Mouse (Mus musculus): ENCODE measurements around the gene Eif2b2. TPM values are rescaled to one million over a fixed set of nuclear protein-coding genes. Genes with fewer than 3 reads are reported as not detected.

Eif2b2 gene
- 77.1 and 78.7 TPM in 2 replicates for polyA plus RNA-seq (2014; fragmentation: Nextera tagmentation; extraction: Ambion mirVana)

- under 1% methylated on average over 54 of the region's 54 CpGs for WGBS
- ATAC-seq (ENCODE audit: low FRiP score, low TSS enrichment): peak; percentile 100
Observed at GRCm38 (mm10) chr12:85219236-85219904, at the start of gene Eif2b2. Gene Eif2b2 (plus strand): TSS chr12:85219481.

GRCm38 (mm10) chr12:85169877-85170276 is 49.4 kb upstream of the Eif2b2 start:
- 0 out of 2 replicates have a peak overlapping the region, but pooled peaks have one; percentile 16 for H3K9ac ChIP-seq (replicated peaks; ENCODE audit: low read length)
- H3K4me1 ChIP-seq (ENCODE audit: control insufficient read depth, insufficient read depth, low read length): peaks cover under 1% of the 10 kb centered on the region; the same call in 1 of the 2 replicates
- no peaks in the 10 kb centered on the region for H3K9me3 ChIP-seq (ENCODE audit: control insufficient read depth, low read length)
- H3K4me3 ChIP-seq (replicated peaks; ENCODE audit: low read depth, low read length): no peak overlapping the region
- no peaks in the 10 kb centered on the region for H3K36me3 ChIP-seq (ENCODE audit: control insufficient read depth, insufficient read depth, low read length)
- DNase-seq (no peak), ATAC-seq (ENCODE audit: low FRiP score, low TSS enrichment) (peak; percentile 14; the same call in 1 of the 2 replicates)
- 52% methylated on average over 3 of the region's 3 CpGs for WGBS
- no peaks in the 10 kb centered on the region for H3K27me3 ChIP-seq (ENCODE audit: control insufficient read depth, insufficient read depth, low read length)
- H3K27ac ChIP-seq (replicated peaks; ENCODE audit: low read depth, low read length): no peak overlapping the region
- no peak overlapping the region; the same call in 1 of the 2 replicates for H3K4me2 ChIP-seq (ENCODE audit: low read length)

More at GRCm38 (mm10) chr12:85219236-85219904, at the start of gene Eif2b2:
- Histone ChIP-seq H3K27me3 (ENCODE audit: control insufficient read depth, insufficient read depth, low read length) (no peaks in the 10 kb centered on the region), H3K36me3 (ENCODE audit: control insufficient read depth, insufficient read depth, low read length) (peaks cover 31% of the 10 kb centered on the region), H3K27ac (replicated peaks; ENCODE audit: low read depth, low read length) (peak within 1 kb of the TSS; percentile 78), H3K4me1 (ENCODE audit: control insufficient read depth, insufficient read depth, low read length) (peaks cover 11% of the 10 kb centered on the region; the same call in 1 of the 2 replicates), H3K9me3 (ENCODE audit: control insufficient read depth, low read length) (no peaks in the 10 kb centered on the region), H3K4me3 (replicated peaks; ENCODE audit: low read depth, low read length) (peak within 1 kb of the TSS; percentile 82), H3K9ac (replicated peaks; ENCODE audit: low read length) (peak within 1 kb of the TSS; percentile 70), H3K4me2 (ENCODE audit: low read length) (peak within 1 kb of the TSS; percentile 93)
- peak; percentile 99 for DNase-seq

GRCm38 (mm10) chr12:85170284-85170947 is 48.9 kb upstream of the Eif2b2 start:
- Histone ChIP-seq H3K27me3 (ENCODE audit: control insufficient read depth, insufficient read depth, low read length) (no peaks in the 10 kb centered on the region), H3K4me2 (ENCODE audit: low read length) (no peak overlapping the region), H3K9me3 (ENCODE audit: control insufficient read depth, low read length) (no peaks in the 10 kb centered on the region), H3K9ac (replicated peaks; ENCODE audit: low read length) (no peak overlapping the region), H3K4me3 (replicated peaks; ENCODE audit: low read depth, low read length) (no peak overlapping the region), H3K27ac (replicated peaks; ENCODE audit: low read depth, low read length) (no peak overlapping the region), H3K4me1 (ENCODE audit: control insufficient read depth, insufficient read depth, low read length) (peaks cover 6% of the 10 kb centered on the region), H3K36me3 (ENCODE audit: control insufficient read depth, insufficient read depth, low read length) (no peaks in the 10 kb centered on the region)
- DNase-seq: no peak
- 86% methylated on average over 11 of the region's 11 CpGs for WGBS
- ATAC-seq (ENCODE audit: low FRiP score, low TSS enrichment): peak; percentile 27; the same call in 1 of the 2 replicates

DNA sequence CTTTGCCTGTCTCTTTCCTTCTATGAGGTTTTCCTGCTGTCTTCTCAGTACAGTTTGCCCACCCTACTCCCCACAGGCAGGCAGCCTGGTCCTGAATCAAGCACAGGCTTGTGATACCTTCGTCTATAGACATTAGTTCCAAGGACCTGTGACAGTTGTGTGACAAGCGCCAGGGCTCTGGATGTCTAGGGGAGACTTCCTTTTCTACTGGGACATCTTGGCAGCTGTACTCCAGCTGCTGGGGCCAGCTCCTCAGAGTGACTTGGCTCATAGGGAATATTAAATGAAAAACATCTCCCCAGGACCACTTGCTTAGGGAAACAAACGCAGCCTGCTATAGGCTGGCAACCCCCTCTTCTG is 48.4 kb upstream of the Eif2b2 start:
- H3K36me3 ChIP-seq (ENCODE audit: control insufficient read depth, insufficient read depth, low read length): no peaks in the 10 kb centered on the region
- no peak for DNase-seq
- WGBS: 80% methylated on average over 3 of the region's 3 CpGs

GRCm38 (mm10) chr12:85174016-85174415 is 45.3 kb upstream of the Eif2b2 start:
- WGBS: 69% methylated on average over 7 of the region's 7 CpGs
- ATAC-seq (ENCODE audit: low FRiP score, low TSS enrichment): no peak

More for the DNA sequence above, 48.4 kb upstream of the Eif2b2 start:
- H3K4me3 ChIP-seq (replicated peaks; ENCODE audit: low read depth, low read length): no peak overlapping the region
- H3K4me1 ChIP-seq (ENCODE audit: control insufficient read depth, insufficient read depth, low read length): peaks cover 11% of the 10 kb centered on the region
- no peaks in the 10 kb centered on the region for H3K9me3 ChIP-seq (ENCODE audit: control insufficient read depth, low read length)
- H3K27me3 ChIP-seq (ENCODE audit: control insufficient read depth, insufficient read depth, low read length): no peaks in the 10 kb centered on the region
- H3K9ac ChIP-seq (replicated peaks; ENCODE audit: low read length): no peak overlapping the region
- no peak overlapping the region for H3K4me2 ChIP-seq (ENCODE audit: low read length)
- H3K27ac ChIP-seq (replicated peaks; ENCODE audit: low read depth, low read length): no peak overlapping the region
- no peak for ATAC-seq (ENCODE audit: low FRiP score, low TSS enrichment)

DNA sequence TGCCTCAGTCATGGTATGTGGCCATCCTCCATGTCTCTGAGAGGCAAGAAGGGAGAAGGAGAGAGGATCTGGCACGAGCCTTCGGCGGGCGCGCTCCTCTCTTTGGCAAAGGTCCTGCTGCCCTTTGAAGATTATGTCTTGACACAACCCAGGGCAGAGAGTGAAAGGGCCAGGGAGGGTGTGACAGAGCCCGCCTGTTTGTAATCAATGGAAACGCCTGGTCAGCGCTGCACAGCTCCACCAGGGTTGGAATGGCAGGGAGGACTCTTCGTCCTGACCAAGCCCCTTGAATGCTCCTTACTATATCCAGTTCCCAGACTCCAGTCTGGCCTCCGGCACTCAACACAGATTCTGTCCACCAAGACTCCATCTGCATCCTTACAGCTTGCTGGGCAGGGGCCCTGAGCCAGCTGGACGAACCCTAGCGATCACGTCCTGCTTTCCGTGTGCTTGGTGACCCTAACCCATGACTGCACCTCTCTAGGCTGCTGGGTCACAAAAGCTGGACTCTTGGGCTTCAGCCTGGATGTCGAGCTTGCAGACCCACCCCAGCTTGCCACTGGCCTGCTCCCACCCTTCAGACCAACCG is 44.1 kb upstream of the Eif2b2 start:
- Histone ChIP-seq H3K36me3 (ENCODE audit: control insufficient read depth, insufficient read depth, low read length) (no peaks in the 10 kb centered on the region), H3K9me3 (ENCODE audit: control insufficient read depth, low read length) (no peaks in the 10 kb centered on the region), H3K4me2 (ENCODE audit: low read length) (peak overlapping the region; percentile 62), H3K4me1 (ENCODE audit: control insufficient read depth, insufficient read depth, low read length) (peaks cover 27% of the 10 kb centered on the region), H3K4me3 (replicated peaks; ENCODE audit: low read depth, low read length) (0 out of 2 replicates have a peak overlapping the region, but pooled peaks have one; percentile 8), H3K9ac (replicated peaks; ENCODE audit: low read length) (no peak overlapping the region; the same call in 1 of the 2 replicates), H3K27ac (replicated peaks; ENCODE audit: low read depth, low read length) (0 out of 2 replicates have a peak overlapping the region, but pooled peaks have one; percentile 13), H3K27me3 (ENCODE audit: control insufficient read depth, insufficient read depth, low read length) (peaks cover 6% of the 10 kb centered on the region)
- WGBS: 39% methylated on average over 16 of the region's 16 CpGs
- ATAC-seq (ENCODE audit: low FRiP score, low TSS enrichment): 0 out of 2 replicates have a peak, but pooled peaks have one; percentile 5
- no peak for DNase-seq

More at GRCm38 (mm10) chr12:85174016-85174415, 45.3 kb upstream of the Eif2b2 start:
- Histone ChIP-seq H3K4me1 (ENCODE audit: control insufficient read depth, insufficient read depth, low read length) (peaks cover 27% of the 10 kb centered on the region), H3K36me3 (ENCODE audit: control insufficient read depth, insufficient read depth, low read length) (no peaks in the 10 kb centered on the region), H3K27me3 (ENCODE audit: control insufficient read depth, insufficient read depth, low read length) (peaks cover 6% of the 10 kb centered on the region), H3K4me3 (replicated peaks; ENCODE audit: low read depth, low read length) (no peak overlapping the region), H3K27ac (replicated peaks; ENCODE audit: low read depth, low read length) (no peak overlapping the region), H3K4me2 (ENCODE audit: low read length) (no peak overlapping the region), H3K9ac (replicated peaks; ENCODE audit: low read length) (no peak overlapping the region), H3K9me3 (ENCODE audit: control insufficient read depth, low read length) (no peaks in the 10 kb centered on the region)
- DNase-seq: peak; percentile 18

- WGBS: 7% methylated on average over 11 of the region's 11 CpGs
- ATAC-seq (ENCODE audit: low FRiP score, low TSS enrichment) (peak; percentile 84), DNase-seq (peak; percentile 85)
- Histone ChIP-seq H3K27ac (replicated peaks; ENCODE audit: low read depth, low read length) (peak overlapping the region; percentile 37; the same call in 1 of the 2 replicates), H3K4me2 (ENCODE audit: low read length) (peak overlapping the region; percentile 62), H3K27me3 (ENCODE audit: control insufficient read depth, insufficient read depth, low read length) (peaks cover 6% of the 10 kb centered on the region), H3K36me3 (ENCODE audit: control insufficient read depth, insufficient read depth, low read length) (no peaks in the 10 kb centered on the region), H3K4me1 (ENCODE audit: control insufficient read depth, insufficient read depth, low read length) (peaks cover 27% of the 10 kb centered on the region), H3K9me3 (ENCODE audit: control insufficient read depth, low read length) (no peaks in the 10 kb centered on the region), H3K9ac (replicated peaks; ENCODE audit: low read length) (peak overlapping the region; percentile 9), H3K4me3 (replicated peaks; ENCODE audit: low read depth, low read length) (peak overlapping the region; percentile 28; the same call in 1 of the 2 replicates)
Observed at GRCm38 (mm10) chr12:85175926-85176845, 43.1 kb upstream of the Eif2b2 start.

Measured in midbrain, embryonic 14.5 days (tissue).